Mouse (Mus musculus): ENCODE data around the gene Myt1l.

- no peak for TF ChIP-seq EP300 (IDR thresholded peaks at IDR 0.05; ENCODE audit: low read depth)
- no peak for TF ChIP-seq CTCF (IDR thresholded peaks at IDR 0.05; ENCODE audit: low read depth)
These were observed 227.7 kb downstream of the Myt1l start for GRCm38 (mm10) chr12:29755872-29756265.

Measured in heart, postnatal 0 days (tissue).